Mouse (Mus musculus): ENCODE data around the gene Rcor1. TPM values are rescaled to one million over a fixed set of nuclear protein-coding genes. Genes with fewer than 3 reads are reported as not detected.

Gene Rcor1
- polyA plus RNA-seq, 1 experiment: 14.4 TPM

DNA sequence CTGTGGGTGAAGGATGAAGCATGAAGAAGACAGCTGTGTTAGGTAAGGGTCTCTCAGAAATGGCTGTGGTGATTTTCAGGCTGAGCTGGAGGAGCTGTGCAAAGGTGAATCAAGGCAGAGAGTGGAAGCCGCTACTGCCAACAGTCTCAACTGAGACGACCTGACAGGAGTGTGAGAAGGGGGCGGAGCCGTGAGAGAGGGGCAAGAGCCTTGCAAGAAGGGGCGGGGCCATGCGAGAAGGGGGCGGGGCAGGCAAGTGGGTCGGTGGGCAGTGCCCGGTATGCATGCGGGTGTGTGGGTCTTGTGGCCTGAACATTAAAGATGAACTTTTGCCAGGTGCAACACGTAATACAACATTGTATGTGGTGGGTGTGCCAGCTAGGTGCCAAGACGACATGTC is 44.5 kb upstream of the Rcor1 start:
- Histone ChIP-seq H3K27me3 (ENCODE audit: control insufficient read depth, insufficient read depth, low read length) (no peaks in the 10 kb centered on the region; the same call in 1 of the 2 replicates), H3K4me1 (ENCODE audit: control insufficient read depth, insufficient read depth, low read length) (peaks cover 14% of the 10 kb centered on the region), H3K36me3 (ENCODE audit: control insufficient read depth, insufficient read depth, low read length) (no peaks in the 10 kb centered on the region), H3K27ac (ENCODE audit: control insufficient read depth, insufficient read depth, low read depth, low read length) (no peak overlapping the region), H3K4me3 (ENCODE audit: control insufficient read depth, low read depth, low read length) (no peak overlapping the region)
- no peak for TF ChIP-seq CTCF (IDR thresholded peaks at IDR 0.05; ENCODE audit: control insufficient read depth, insufficient read depth, insufficient replicate concordance, low read depth, low read length)
- no peak for TF ChIP-seq POLR2A (IDR thresholded peaks at IDR 0.05; ENCODE audit: control insufficient read depth, low read depth, low read length)

DNA sequence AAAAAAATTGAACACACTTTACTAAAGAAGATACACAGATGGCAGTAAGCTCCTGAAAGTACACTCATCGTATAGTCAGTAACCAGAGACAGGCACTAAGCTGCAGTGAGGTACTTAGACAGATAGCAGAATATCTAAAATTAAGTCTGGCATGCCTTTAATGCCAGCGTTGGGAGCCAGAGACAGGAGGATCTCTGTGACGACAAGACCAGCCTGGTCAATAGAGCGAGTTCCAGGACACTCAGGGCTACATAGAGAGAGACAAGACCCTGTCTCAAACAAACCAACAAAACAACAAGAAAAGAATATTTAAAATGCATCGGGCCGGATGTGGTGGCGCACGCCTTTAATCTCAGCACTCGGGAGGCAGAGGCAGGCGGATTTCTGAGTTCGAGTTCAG is 41.1 kb upstream of the Rcor1 start:
- H3K4me3 ChIP-seq (ENCODE audit: control insufficient read depth, low read depth, low read length): no peak overlapping the region

DNA sequence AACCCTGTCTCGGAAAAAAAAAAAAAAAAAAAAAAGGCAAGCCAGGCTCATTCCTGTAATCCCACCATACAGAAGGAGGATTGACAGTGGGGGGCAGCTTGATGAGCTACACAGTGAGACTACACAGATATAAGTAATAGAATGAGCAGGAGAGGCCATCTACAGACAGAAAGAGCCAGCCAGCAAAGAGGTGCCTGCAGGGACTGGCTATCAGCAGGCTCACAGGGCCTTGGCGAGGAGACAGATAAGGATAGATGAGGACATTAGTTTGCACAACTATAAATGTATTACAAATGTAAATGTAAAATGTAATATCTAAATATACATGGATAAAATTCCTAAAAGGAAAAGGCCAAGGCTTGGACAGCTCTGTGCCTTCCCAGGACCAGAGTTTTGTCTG is 39.3 kb upstream of the Rcor1 start:
- Histone ChIP-seq H3K27ac (ENCODE audit: control insufficient read depth, insufficient read depth, low read depth, low read length) (no peak overlapping the region), H3K36me3 (ENCODE audit: control insufficient read depth, insufficient read depth, low read length) (no peaks in the 10 kb centered on the region), H3K4me3 (ENCODE audit: control insufficient read depth, low read depth, low read length) (no peak overlapping the region), H3K27me3 (ENCODE audit: control insufficient read depth, insufficient read depth, low read length) (no peaks in the 10 kb centered on the region), H3K4me1 (ENCODE audit: control insufficient read depth, insufficient read depth, low read length) (no peaks in the 10 kb centered on the region)
- TF ChIP-seq POLR2A (IDR thresholded peaks at IDR 0.05; ENCODE audit: control insufficient read depth, low read depth, low read length) (no peak), CTCF (IDR thresholded peaks at IDR 0.05; ENCODE audit: control insufficient read depth, insufficient read depth, insufficient replicate concordance, low read depth, low read length) (no peak)

More for the DNA sequence above, 41.1 kb upstream of the Rcor1 start:
- TF ChIP-seq POLR2A (IDR thresholded peaks at IDR 0.05; ENCODE audit: control insufficient read depth, low read depth, low read length) (no peak), CTCF (IDR thresholded peaks at IDR 0.05; ENCODE audit: control insufficient read depth, insufficient read depth, insufficient replicate concordance, low read depth, low read length) (no peak)
- no peaks in the 10 kb centered on the region for H3K36me3 ChIP-seq (ENCODE audit: control insufficient read depth, insufficient read depth, low read length)
- H3K27ac ChIP-seq (ENCODE audit: control insufficient read depth, insufficient read depth, low read depth, low read length): no peak overlapping the region
- peaks cover 1% of the 10 kb centered on the region for H3K4me1 ChIP-seq (ENCODE audit: control insufficient read depth, insufficient read depth, low read length)
- no peaks in the 10 kb centered on the region for H3K27me3 ChIP-seq (ENCODE audit: control insufficient read depth, insufficient read depth, low read length)

DNA sequence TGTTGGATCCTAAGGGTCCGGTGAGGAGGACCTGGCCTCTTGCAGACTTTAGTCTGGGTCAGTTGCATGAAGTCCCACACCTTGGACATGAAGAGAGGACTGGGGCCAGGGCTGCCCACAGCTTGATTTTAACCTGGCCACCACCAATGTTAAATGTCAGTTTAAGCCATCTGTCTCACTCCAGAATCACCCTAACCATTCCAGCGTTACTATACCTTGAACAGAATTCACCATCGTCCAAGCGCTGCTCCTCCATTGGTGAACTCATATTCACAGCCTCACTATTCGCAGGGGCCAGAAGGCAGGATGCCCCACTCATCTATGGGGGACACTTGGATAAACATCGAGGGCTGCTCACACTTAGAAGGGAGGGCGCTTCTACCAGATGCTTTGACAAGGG is 38.2 kb upstream of the Rcor1 start:
- H3K4me3 ChIP-seq (ENCODE audit: control insufficient read depth, low read depth, low read length): no peak overlapping the region
- H3K27ac ChIP-seq (ENCODE audit: control insufficient read depth, insufficient read depth, low read depth, low read length): no peak overlapping the region
- no peaks in the 10 kb centered on the region for H3K4me1 ChIP-seq (ENCODE audit: control insufficient read depth, insufficient read depth, low read length)
- H3K36me3 ChIP-seq (ENCODE audit: control insufficient read depth, insufficient read depth, low read length): no peaks in the 10 kb centered on the region
- no peak for TF ChIP-seq POLR2A (IDR thresholded peaks at IDR 0.05; ENCODE audit: control insufficient read depth, low read depth, low read length)
- TF ChIP-seq CTCF (IDR thresholded peaks at IDR 0.05; ENCODE audit: control insufficient read depth, insufficient read depth, insufficient replicate concordance, low read depth, low read length): no peak
- H3K27me3 ChIP-seq (ENCODE audit: control insufficient read depth, insufficient read depth, low read length): no peaks in the 10 kb centered on the region

DNA sequence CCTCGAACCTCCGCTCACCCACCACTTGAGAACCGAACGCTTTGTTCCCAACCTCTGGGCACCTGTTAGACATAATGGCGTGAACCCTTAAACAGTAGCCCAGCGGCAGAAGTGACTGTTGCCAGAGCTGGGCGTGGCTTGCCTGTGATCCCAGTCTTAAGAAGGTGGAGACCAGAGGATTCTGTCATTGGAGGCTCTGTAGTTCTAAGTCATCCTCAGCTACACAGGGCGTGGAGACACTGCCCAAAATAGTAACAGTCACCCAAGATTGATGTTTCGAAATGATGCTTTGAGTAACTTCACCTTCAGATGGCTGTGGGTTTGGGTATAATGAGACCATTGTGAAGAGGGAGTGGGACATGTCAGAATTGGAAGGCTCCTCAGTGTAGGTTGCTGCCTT is 35.0 kb upstream of the Rcor1 start:
- no peak for TF ChIP-seq POLR2A (IDR thresholded peaks at IDR 0.05; ENCODE audit: control insufficient read depth, low read depth, low read length)
- TF ChIP-seq CTCF (IDR thresholded peaks at IDR 0.05; ENCODE audit: control insufficient read depth, insufficient read depth, insufficient replicate concordance, low read depth, low read length): no peak
- no peaks in the 10 kb centered on the region for H3K27me3 ChIP-seq (ENCODE audit: control insufficient read depth, insufficient read depth, low read length)
- peaks cover 3% of the 10 kb centered on the region for H3K4me1 ChIP-seq (ENCODE audit: control insufficient read depth, insufficient read depth, low read length)
- H3K36me3 ChIP-seq (ENCODE audit: control insufficient read depth, insufficient read depth, low read length): no peaks in the 10 kb centered on the region
- no peak overlapping the region for H3K27ac ChIP-seq (ENCODE audit: control insufficient read depth, insufficient read depth, low read depth, low read length)
- H3K4me3 ChIP-seq (ENCODE audit: control insufficient read depth, low read depth, low read length): no peak overlapping the region

DNA sequence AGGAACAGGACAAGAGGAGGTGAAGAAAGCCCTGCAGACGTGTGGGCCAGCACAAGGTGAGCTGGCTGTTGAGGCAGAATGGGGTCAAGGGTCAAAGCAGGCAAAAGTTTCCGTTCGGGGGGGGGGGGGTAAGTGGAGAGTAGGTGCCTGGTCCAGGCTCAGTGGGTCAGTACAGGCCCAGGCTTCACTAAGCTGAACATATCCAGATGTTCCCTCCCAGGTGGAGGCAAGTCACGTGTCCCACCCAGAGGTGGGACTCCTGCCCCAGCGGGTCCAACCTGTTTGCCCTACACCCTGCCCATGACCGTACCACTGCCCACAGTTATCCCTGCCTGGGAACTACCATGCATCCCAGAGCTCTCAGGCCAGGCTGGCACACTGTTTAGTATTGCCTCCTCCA is 33.3 kb upstream of the Rcor1 start:
- H3K27ac ChIP-seq (ENCODE audit: control insufficient read depth, insufficient read depth, low read depth, low read length): no peak overlapping the region
- H3K4me3 ChIP-seq (ENCODE audit: control insufficient read depth, low read depth, low read length): no peak overlapping the region
- TF ChIP-seq CTCF (IDR thresholded peaks at IDR 0.05; ENCODE audit: control insufficient read depth, insufficient read depth, insufficient replicate concordance, low read depth, low read length): no peak
- no peak for TF ChIP-seq POLR2A (IDR thresholded peaks at IDR 0.05; ENCODE audit: control insufficient read depth, low read depth, low read length)
- H3K27me3 ChIP-seq (ENCODE audit: control insufficient read depth, insufficient read depth, low read length): no peaks in the 10 kb centered on the region
- no peaks in the 10 kb centered on the region for H3K36me3 ChIP-seq (ENCODE audit: control insufficient read depth, insufficient read depth, low read length)
- H3K4me1 ChIP-seq (ENCODE audit: control insufficient read depth, insufficient read depth, low read length): peaks cover 3% of the 10 kb centered on the region

DNA sequence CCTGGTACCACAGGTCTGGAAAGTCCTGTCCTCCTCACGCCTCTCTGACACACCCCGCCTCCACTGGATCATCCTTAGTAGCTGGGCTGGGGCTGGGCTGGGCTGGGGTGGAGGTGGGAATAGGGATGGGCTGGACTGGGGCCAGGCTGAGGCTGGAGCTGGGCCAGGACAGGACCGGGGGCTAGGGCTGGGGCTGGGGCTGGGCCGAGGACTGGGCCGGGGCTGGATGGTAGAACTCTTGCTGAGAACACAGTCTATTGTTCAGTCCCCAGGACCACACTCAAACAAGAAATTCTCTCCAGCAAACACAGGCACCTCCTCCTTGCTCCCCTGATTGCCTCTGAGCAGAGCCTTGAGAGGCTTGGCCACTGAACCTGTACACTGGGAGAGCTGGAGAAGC is 32.8 kb upstream of the Rcor1 start:
- no peak overlapping the region for H3K4me3 ChIP-seq (ENCODE audit: control insufficient read depth, low read depth, low read length)
- TF ChIP-seq POLR2A (IDR thresholded peaks at IDR 0.05; ENCODE audit: control insufficient read depth, low read depth, low read length) (no peak), CTCF (IDR thresholded peaks at IDR 0.05; ENCODE audit: control insufficient read depth, insufficient read depth, insufficient replicate concordance, low read depth, low read length) (no peak)
- no peak overlapping the region for H3K27ac ChIP-seq (ENCODE audit: control insufficient read depth, insufficient read depth, low read depth, low read length)
- H3K36me3 ChIP-seq (ENCODE audit: control insufficient read depth, insufficient read depth, low read length): no peaks in the 10 kb centered on the region
- no peaks in the 10 kb centered on the region for H3K27me3 ChIP-seq (ENCODE audit: control insufficient read depth, insufficient read depth, low read length)
- H3K4me1 ChIP-seq (ENCODE audit: control insufficient read depth, insufficient read depth, low read length): peaks cover 3% of the 10 kb centered on the region

All from testis, adult 2 months (tissue).